Mouse (Mus musculus): Measurements from ENCODE around the gene Gm10644. TPM values are rescaled to one million over a fixed set of nuclear protein-coding genes. Genes with fewer than 3 reads are reported as not detected.
A peak's percentile ranks its signal among the peaks of the same experiment; 100 is the strongest.
"Not testable (repeated sequence)": the region's sequence is repeated elsewhere in the genome, so short reads cannot be mapped to it uniquely, and the experiment has no call there.

Gm10644 gene
- total and polyA plus RNA-seq, 3 experiments: 0.16 to 0.83 (median 0.82) TPM

- peak overlapping the region; percentile 90; the same call in 1 of the 2 replicates for H3K4me3 ChIP-seq (ENCODE audit: low read depth, low read length)
- H3K36me3 ChIP-seq (replicated peaks): peaks cover 63% of the 10 kb centered on the region
- ATAC-seq (ENCODE audit: extremely low read depth, insufficient number of reproducible peaks, low FRiP score, poor library complexity, severe bottlenecking): no peak
- H3K4me1 ChIP-seq (ENCODE audit: insufficient read depth, low read depth, low read length): peaks cover 48% of the 10 kb centered on the region
- H3K9me3 ChIP-seq (replicated peaks): no peaks in the 10 kb centered on the region
- TF ChIP-seq GATA2 (IDR thresholded peaks at IDR 0.05; ENCODE audit: borderline replicate concordance, low read depth, low read length): no peak
- TF ChIP-seq CTCF (IDR thresholded peaks at IDR 0.05; ENCODE audit: low read depth, low read length): no peak
- no peak for TF ChIP-seq TAL1 (conservative IDR thresholded peaks at IDR 0.05; ENCODE audit: low read depth, low read length)
- TF ChIP-seq GATA1 (IDR thresholded peaks at IDR 0.05; ENCODE audit: borderline replicate concordance, low read length): no peak
- no peak for TF ChIP-seq POLR2AphosphoS5 (IDR thresholded peaks at IDR 0.05; ENCODE audit: insufficient replicate concordance, low read depth, low read length)
- no peak for DNase-seq (ENCODE audit: low spot score)
- H3K27me3 ChIP-seq (ENCODE audit: insufficient read depth, low read length): no peaks in the 10 kb centered on the region
Measured at GRCm38 (mm10) chr8:83995973-83996372, 41.0 kb upstream of the Gm10644 start.

- TF ChIP-seq GATA1 (IDR thresholded peaks at IDR 0.05; ENCODE audit: borderline replicate concordance, low read length) (no peak), GATA2 (IDR thresholded peaks at IDR 0.05; ENCODE audit: borderline replicate concordance, low read depth, low read length) (no peak), TAL1 (conservative IDR thresholded peaks at IDR 0.05; ENCODE audit: low read depth, low read length) (no peak), POLR2AphosphoS5 (IDR thresholded peaks at IDR 0.05; ENCODE audit: insufficient replicate concordance, low read depth, low read length) (no peak), CTCF (IDR thresholded peaks at IDR 0.05; ENCODE audit: low read depth, low read length) (no peak)
- Histone ChIP-seq H3K4me3 (ENCODE audit: low read depth, low read length) (no peak overlapping the region), H3K27me3 (ENCODE audit: insufficient read depth, low read length) (no peaks in the 10 kb centered on the region), H3K4me1 (ENCODE audit: insufficient read depth, low read depth, low read length) (peaks cover 44% of the 10 kb centered on the region), H3K36me3 (replicated peaks) (peaks cover 59% of the 10 kb centered on the region), H3K9me3 (replicated peaks) (no peaks in the 10 kb centered on the region)
- ATAC-seq (ENCODE audit: extremely low read depth, insufficient number of reproducible peaks, low FRiP score, poor library complexity, severe bottlenecking) (no peak), DNase-seq (ENCODE audit: low spot score) (no peak)
Measured at GRCm38 (mm10) chr8:83994030-83994429, 39.0 kb upstream of the Gm10644 start.

DNA sequence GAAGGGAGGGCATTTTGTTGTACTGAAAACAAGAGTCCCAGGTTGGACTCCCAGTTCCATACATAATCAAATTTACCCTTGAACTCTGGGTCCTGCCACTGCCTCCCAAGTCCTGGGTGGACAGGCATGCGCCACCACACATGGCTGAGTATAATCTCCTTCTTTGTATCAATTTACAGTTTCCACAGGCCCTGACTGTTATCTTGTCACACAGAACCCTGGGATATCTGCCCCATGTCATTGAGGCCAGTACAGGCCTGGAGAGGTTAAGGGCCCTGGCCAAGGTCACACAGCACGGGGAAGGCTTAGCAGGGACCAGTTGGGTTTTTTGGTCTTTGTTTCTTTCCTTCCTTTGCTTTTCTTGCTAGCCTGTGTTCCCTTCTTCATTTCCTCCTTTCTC is 37.5 kb upstream of the Gm10644 start:
- H3K36me3 ChIP-seq (replicated peaks): peaks cover 68% of the 10 kb centered on the region
- TF ChIP-seq GATA1 (IDR thresholded peaks at IDR 0.05; ENCODE audit: borderline replicate concordance, low read length): no peak
- TF ChIP-seq GATA2 (IDR thresholded peaks at IDR 0.05; ENCODE audit: borderline replicate concordance, low read depth, low read length): no peak
- no peak for TF ChIP-seq CTCF (IDR thresholded peaks at IDR 0.05; ENCODE audit: low read depth, low read length)
- TF ChIP-seq POLR2AphosphoS5 (IDR thresholded peaks at IDR 0.05; ENCODE audit: insufficient replicate concordance, low read depth, low read length): no peak
- TF ChIP-seq TAL1 (conservative IDR thresholded peaks at IDR 0.05; ENCODE audit: low read depth, low read length): no peak
- peaks cover 47% of the 10 kb centered on the region for H3K4me1 ChIP-seq (ENCODE audit: insufficient read depth, low read depth, low read length)
- DNase-seq (ENCODE audit: low spot score): no peak
- no peak overlapping the region for H3K4me3 ChIP-seq (ENCODE audit: low read depth, low read length)
- no peaks in the 10 kb centered on the region for H3K9me3 ChIP-seq (replicated peaks)
- H3K27me3 ChIP-seq (ENCODE audit: insufficient read depth, low read length): no peaks in the 10 kb centered on the region
- ATAC-seq (ENCODE audit: extremely low read depth, insufficient number of reproducible peaks, low FRiP score, poor library complexity, severe bottlenecking): no peak

DNA sequence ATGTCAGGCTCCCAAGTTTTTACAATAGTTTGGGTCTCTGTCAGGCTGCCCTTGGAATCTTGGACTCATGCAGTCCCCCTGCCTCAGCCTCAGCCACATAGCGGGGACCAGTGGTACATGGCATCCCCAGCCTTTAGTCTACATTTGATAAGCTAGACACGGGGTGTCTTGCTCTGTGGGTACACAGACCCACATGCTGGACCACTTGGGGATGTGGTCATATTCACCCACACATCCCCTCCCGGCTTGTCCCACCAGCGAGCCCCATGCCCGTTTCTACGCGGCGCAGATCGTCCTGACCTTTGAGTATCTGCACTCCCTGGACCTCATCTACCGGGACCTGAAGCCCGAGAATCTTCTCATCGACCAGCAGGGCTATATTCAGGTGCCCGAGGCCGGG is 35.2 kb upstream of the Gm10644 start:
- Histone ChIP-seq H3K4me1 (ENCODE audit: insufficient read depth, low read depth, low read length) (peaks cover 38% of the 10 kb centered on the region), H3K4me3 (ENCODE audit: low read depth, low read length) (no peak overlapping the region), H3K27me3 (ENCODE audit: insufficient read depth, low read length) (no peaks in the 10 kb centered on the region), H3K36me3 (replicated peaks) (peaks cover 81% of the 10 kb centered on the region), H3K9me3 (replicated peaks) (no peaks in the 10 kb centered on the region)
- TF ChIP-seq GATA2 (IDR thresholded peaks at IDR 0.05; ENCODE audit: borderline replicate concordance, low read depth, low read length) (no peak), GATA1 (IDR thresholded peaks at IDR 0.05; ENCODE audit: borderline replicate concordance, low read length) (no peak), POLR2AphosphoS5 (IDR thresholded peaks at IDR 0.05; ENCODE audit: insufficient replicate concordance, low read depth, low read length) (no peak), TAL1 (conservative IDR thresholded peaks at IDR 0.05; ENCODE audit: low read depth, low read length) (no peak), CTCF (IDR thresholded peaks at IDR 0.05; ENCODE audit: low read depth, low read length) (no peak)
- ATAC-seq (ENCODE audit: extremely low read depth, insufficient number of reproducible peaks, low FRiP score, poor library complexity, severe bottlenecking) (no peak), DNase-seq (ENCODE audit: low spot score) (no peak)

- peaks cover 31% of the 10 kb centered on the region for H3K4me1 ChIP-seq (ENCODE audit: insufficient read depth, low read depth, low read length)
- 0 out of 2 replicates have a peak, but pooled peaks have one; percentile 34 for ATAC-seq (ENCODE audit: extremely low read depth, insufficient number of reproducible peaks, low FRiP score, poor library complexity, severe bottlenecking)
- no peak overlapping the region for H3K4me3 ChIP-seq (ENCODE audit: low read depth, low read length)
- H3K36me3 ChIP-seq (replicated peaks): peaks cover 81% of the 10 kb centered on the region
- no peaks in the 10 kb centered on the region for H3K27me3 ChIP-seq (ENCODE audit: insufficient read depth, low read length)
- H3K9me3 ChIP-seq (replicated peaks): no peaks in the 10 kb centered on the region
- TF ChIP-seq GATA1 (IDR thresholded peaks at IDR 0.05; ENCODE audit: borderline replicate concordance, low read length) (no peak), POLR2AphosphoS5 (IDR thresholded peaks at IDR 0.05; ENCODE audit: insufficient replicate concordance, low read depth, low read length) (no peak), CTCF (IDR thresholded peaks at IDR 0.05; ENCODE audit: low read depth, low read length) (no peak), GATA2 (IDR thresholded peaks at IDR 0.05; ENCODE audit: borderline replicate concordance, low read depth, low read length) (no peak), TAL1 (conservative IDR thresholded peaks at IDR 0.05; ENCODE audit: low read depth, low read length) (no peak)
- peak; percentile 58 for DNase-seq (ENCODE audit: low spot score)
Measured at GRCm38 (mm10) chr8:83989243-83989642, 34.2 kb upstream of the Gm10644 start.

DNA sequence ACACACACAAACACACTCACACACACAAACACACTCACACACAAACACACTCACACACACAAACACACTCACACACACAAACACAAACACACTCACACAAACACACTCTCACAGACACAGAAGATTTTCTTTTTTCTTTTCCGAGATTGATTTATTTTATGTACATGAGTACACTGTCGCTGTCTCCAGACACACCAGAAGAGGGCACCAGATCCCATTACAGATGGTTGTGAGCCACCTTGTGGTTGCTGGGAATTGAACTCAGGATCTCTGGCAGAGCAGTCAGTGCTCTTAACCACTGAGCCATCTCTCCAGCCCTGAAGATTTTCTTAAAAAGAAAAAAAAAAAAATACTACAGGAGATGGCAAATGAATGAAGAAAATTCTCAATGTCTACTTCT is 28.2 kb upstream of the Gm10644 start:
- H3K9me3 ChIP-seq (replicated peaks); H3K27me3 ChIP-seq (ENCODE audit: insufficient read depth, low read length); DNase-seq (ENCODE audit: low spot score); H3K4me3 ChIP-seq (ENCODE audit: low read depth, low read length); ATAC-seq (ENCODE audit: extremely low read depth, insufficient number of reproducible peaks, low FRiP score, poor library complexity, severe bottlenecking); H3K4me1 ChIP-seq (ENCODE audit: insufficient read depth, low read depth, low read length): not testable (repeated sequence)
- H3K36me3 ChIP-seq (replicated peaks): peaks cover 88% of the 10 kb centered on the region

DNA sequence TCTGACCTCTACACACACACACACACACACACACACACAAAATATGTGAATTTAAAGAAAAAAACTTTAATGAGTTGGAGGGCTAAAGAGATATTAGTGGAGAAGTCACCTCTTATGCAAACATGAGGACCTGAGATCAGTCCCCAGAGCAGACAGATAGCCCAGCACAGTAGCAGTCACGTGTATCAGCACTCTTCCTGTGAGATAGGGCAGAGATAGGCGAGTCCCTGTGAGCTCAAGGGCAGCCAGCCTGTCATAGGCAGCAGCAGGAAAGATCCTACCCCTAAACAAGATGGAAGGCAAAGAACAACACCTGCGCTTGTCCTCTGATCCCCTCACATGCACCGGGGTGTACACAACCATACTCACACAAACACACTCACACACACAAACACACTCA is 27.4 kb upstream of the Gm10644 start:
- Histone ChIP-seq H3K27me3 (ENCODE audit: insufficient read depth, low read length) (no peaks in the 10 kb centered on the region), H3K4me1 (ENCODE audit: insufficient read depth, low read depth, low read length) (peaks cover 10% of the 10 kb centered on the region)
- TF ChIP-seq POLR2AphosphoS5 (IDR thresholded peaks at IDR 0.05; ENCODE audit: insufficient replicate concordance, low read depth, low read length): no peak
- TF ChIP-seq GATA2 (IDR thresholded peaks at IDR 0.05; ENCODE audit: borderline replicate concordance, low read depth, low read length): no peak
- no peak for TF ChIP-seq CTCF (IDR thresholded peaks at IDR 0.05; ENCODE audit: low read depth, low read length)
- TF ChIP-seq TAL1 (conservative IDR thresholded peaks at IDR 0.05; ENCODE audit: low read depth, low read length): no peak
- TF ChIP-seq GATA1 (IDR thresholded peaks at IDR 0.05; ENCODE audit: borderline replicate concordance, low read length): no peak

More for the DNA sequence above, 27.4 kb upstream of the Gm10644 start:
- Histone ChIP-seq H3K36me3 (replicated peaks) (peaks cover 88% of the 10 kb centered on the region), H3K4me3 (ENCODE audit: low read depth, low read length) (no peak overlapping the region), H3K9me3 (replicated peaks) (no peaks in the 10 kb centered on the region)
- no peak for ATAC-seq (ENCODE audit: extremely low read depth, insufficient number of reproducible peaks, low FRiP score, poor library complexity, severe bottlenecking)
- no peak for DNase-seq (ENCODE audit: low spot score)
